Mouse (Mus musculus) heart, embryonic 15.5 days (tissue): ENCODE data around the gene Tent5b. TPM values are rescaled to one million over a fixed set of nuclear protein-coding genes. Genes with fewer than 3 reads are reported as not detected.

ENCODE experiments used
- ATAC-seq: fragments of 200-750 bp; cut with Nextera tagmentation; replicated peaks from 2 replicates; pipeline ENCODE4 v1.8.0; 2017; ENCODE audit warnings: low read depth, moderate TSS enrichment; ENCODE audit not compliant: insufficient number of reproducible peaks, insufficient read depth, low FRiP score
- H3K27ac ChIP-seq: fragments of 300-500 bp; sonication (generic); 2 replicates; pipeline ENCODE4 v1.5.1; 2015; ENCODE audit warnings: mild to moderate bottlenecking, inconsistent platforms
- H3K27me3 ChIP-seq: fragments of 300-500 bp; sonication (generic); 2 replicates; pipeline ENCODE4 v1.6.1; 2015; ENCODE audit warnings: inconsistent platforms
- H3K36me3 ChIP-seq: fragments of 300-500 bp; sonication (generic); 2 replicates; pipeline ENCODE4 v1.6.1; 2015; ENCODE audit warnings: mild to moderate bottlenecking, inconsistent platforms
- H3K4me1 ChIP-seq: fragments of 300-500 bp; sonication (generic); replicated peaks from 2 replicates; pipeline ENCODE4 v1.6.1; 2015; ENCODE audit warnings: inconsistent platforms
- H3K4me2 ChIP-seq: fragments of 300-500 bp; sonication (generic); 2 replicates; pipeline ENCODE4 v1.6.1; 2015; ENCODE audit warnings: inconsistent platforms, mild to moderate bottlenecking, moderate library complexity
- H3K4me3 ChIP-seq: fragments of 300-500 bp; sonication (generic); 2 replicates; pipeline ENCODE4 v1.5.1; 2015; ENCODE audit warnings: mild to moderate bottlenecking, inconsistent platforms
- H3K9ac ChIP-seq: fragments of 300-500 bp; sonication (generic); 2 replicates; pipeline ENCODE4 v1.6.1; 2015; ENCODE audit warnings: mild to moderate bottlenecking, inconsistent platforms
- H3K9me3 ChIP-seq: fragments of 300-500 bp; sonication (generic); replicated peaks from 2 replicates; pipeline ENCODE4 v1.6.1; 2016; ENCODE audit warnings: inconsistent platforms
- WGBS: fragments of 180-500 bp; shearing (Covaris S2); methylation state at CpG from one replicate; pipeline ENCODE4 v1.1.7; 2015; ENCODE audit warnings: mixed read lengths; 5-methylcytosine and 5-hydroxymethylcytosine counted together
- polyA plus RNA-seq: library from polyadenylated mRNA; unstranded; fragments of >200 nt; fragmentation: Nextera tagmentation; extraction: Ambion mirVana; gene quantifications from 2 replicates; pipeline ENCODE4 v1.2.1, GENCODE M21; 2015

The Tent5b gene
- polyA plus RNA-seq, 1 experiment from 2014 or later: 0.83 TPM

DNA sequence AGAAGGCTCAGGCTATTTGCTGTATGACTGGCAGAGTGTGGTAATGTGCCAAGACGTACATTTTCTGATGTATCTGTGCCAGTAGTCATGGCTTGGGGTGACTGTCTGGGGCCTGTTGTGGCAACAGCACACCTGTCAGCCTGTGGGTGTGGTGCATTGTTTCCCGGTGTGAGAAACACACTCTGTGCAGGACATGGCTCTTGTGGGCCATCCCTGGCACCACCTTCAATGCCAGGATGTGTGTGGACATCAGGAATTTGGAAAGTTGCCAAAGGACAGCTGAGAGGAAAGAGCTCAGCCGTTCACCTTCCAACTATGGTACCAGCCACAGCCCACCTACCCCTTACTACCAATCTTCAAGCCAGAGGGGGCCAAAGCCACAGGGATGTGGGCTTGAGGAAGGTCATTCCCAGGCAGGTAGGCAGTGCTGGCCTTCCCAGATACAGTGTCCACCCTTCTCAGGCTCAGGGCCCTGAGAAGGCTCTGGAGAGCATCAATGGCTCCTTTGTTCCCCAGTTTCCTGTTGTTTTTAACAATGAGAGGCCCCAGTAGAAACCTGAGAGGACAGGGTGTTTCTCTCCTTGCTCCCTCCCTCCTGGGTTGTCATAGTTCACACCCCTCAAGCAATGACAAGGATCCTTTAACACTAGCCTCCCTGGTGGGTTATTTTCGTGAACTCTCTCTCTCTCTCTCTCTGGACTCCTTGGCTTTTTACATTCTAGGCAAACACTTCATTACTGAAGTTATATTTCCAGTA is 9.7 kb downstream of the Tent5b start:
- Histone ChIP-seq H3K9me3 (no peaks in the 10 kb centered on the region), H3K4me1 (peaks cover 31% of the 10 kb centered on the region), H3K36me3 (no peaks in the 10 kb centered on the region), H3K9ac (no peak overlapping the region), H3K4me3 (no peak overlapping the region), H3K27ac (peak overlapping the region; percentile 34; the same call in 1 of the 2 replicates), H3K4me2 (no peak overlapping the region), H3K27me3 (peaks cover 6% of the 10 kb centered on the region; the same call in 1 of the 2 replicates)
- WGBS: 49% methylated on average over 4 of the region's 4 CpGs
- ATAC-seq: 0 out of 2 replicates have a peak, but pooled peaks have one; percentile 25

DNA sequence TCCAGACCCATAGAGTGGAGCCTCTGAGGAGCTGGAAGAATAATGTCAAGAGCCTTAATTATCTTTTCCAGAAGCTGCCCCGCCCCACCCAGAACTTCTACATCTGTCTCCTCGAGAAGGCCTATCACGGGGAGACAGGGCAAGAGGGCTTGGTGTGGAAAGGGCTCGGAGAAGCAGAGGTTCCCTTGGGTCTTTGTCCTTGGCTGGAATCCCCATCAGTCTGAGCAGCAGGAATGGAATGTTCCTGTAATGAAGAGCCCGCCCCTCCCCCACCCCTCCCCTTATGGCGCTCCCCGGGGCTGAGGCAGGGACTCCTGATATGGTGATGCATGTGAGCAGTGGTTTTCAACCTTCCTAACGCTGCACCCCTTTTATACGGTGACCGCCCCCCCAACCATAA is 11.9 kb downstream of the Tent5b start:
- Histone ChIP-seq H3K9me3 (no peaks in the 10 kb centered on the region), H3K27ac (peak overlapping the region; percentile 16), H3K4me3 (no peak overlapping the region), H3K27me3 (peaks cover 23% of the 10 kb centered on the region), H3K36me3 (no peaks in the 10 kb centered on the region), H3K9ac (no peak overlapping the region), H3K4me1 (peaks cover 29% of the 10 kb centered on the region), H3K4me2 (peak overlapping the region; percentile 33)
- ATAC-seq: peak; percentile 48
- 15% methylated on average over 10 of the region's 10 CpGs for WGBS

DNA sequence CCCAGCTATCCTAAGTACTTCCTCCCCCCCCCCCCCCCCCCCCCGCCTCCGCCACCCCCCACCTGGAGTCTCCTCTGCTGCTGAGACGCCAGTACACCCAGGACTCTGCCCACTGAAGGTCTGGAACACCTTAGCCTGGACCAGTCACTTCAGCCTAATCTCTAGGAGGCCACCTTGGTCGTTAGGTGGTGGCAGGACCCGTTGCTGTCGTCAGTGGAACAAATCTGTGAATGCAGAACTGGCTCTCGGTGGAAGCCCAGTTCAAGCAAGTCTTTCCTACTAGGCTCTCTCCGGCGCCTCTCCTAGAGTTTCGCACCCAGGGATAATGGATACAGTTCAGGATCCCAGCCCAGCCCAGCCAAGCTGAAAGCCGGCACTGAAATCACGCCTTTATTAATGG is 14.0 kb downstream of the Tent5b start:
- WGBS: 15% methylated on average over 9 of the region's 12 CpGs
- H3K4me2 ChIP-seq: peak overlapping the region; percentile 70
- H3K4me1 ChIP-seq: peaks cover 49% of the 10 kb centered on the region
- no peaks in the 10 kb centered on the region for H3K36me3 ChIP-seq
- peak overlapping the region; percentile 42; the same call in 1 of the 2 replicates for H3K9ac ChIP-seq
- H3K4me3 ChIP-seq: peak overlapping the region; percentile 41
- H3K27ac ChIP-seq: peak overlapping the region; percentile 39
- H3K27me3 ChIP-seq: peaks cover 44% of the 10 kb centered on the region
- no peaks in the 10 kb centered on the region for H3K9me3 ChIP-seq
- no peak for ATAC-seq

DNA sequence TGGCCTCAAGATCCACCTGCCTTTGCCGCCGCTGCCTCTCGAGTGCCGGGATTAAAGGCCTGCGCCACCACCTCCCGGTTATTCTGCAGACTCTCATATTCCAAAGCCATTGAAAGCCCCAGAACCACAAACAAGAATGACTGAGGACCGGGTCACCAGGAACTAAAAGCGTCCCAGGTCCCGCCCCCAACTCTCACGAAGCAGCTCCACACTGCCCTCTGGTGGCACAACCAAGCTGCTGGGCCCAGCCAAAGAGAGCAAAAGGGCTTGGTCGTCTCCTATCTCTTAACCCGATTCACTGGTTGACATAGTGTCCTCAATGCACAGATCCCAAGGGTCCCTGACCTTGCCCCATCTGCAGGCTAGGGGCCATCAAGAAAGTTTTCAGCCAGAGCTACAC is 14.5 kb downstream of the Tent5b start:
- H3K36me3 ChIP-seq: no peaks in the 10 kb centered on the region
- peak overlapping the region; percentile 42; the same call in 1 of the 2 replicates for H3K9ac ChIP-seq

DNA sequence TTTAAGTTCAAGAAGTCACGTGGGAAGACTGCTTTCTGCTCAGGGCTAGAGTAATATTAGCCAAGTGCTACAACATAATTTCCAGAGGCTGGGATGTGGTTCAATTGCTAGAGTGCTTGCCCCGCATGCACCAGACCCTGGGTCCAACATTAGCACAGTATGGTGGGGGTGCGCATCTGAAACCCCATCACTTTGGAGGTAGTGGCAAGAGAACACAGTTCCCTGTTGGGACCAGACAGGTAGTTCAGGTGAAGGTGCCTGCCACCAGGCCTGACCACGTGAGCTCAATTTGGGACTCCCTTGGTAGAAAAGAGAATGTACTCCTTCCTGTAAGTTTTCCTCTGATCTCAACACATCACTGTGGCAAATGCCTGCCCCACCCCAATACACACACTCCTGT is 14.9 kb downstream of the Tent5b start:
- H3K27me3 ChIP-seq: peaks cover 54% of the 10 kb centered on the region

More for the DNA sequence above, 14.5 kb downstream of the Tent5b start:
- Histone ChIP-seq H3K4me1 (peaks cover 47% of the 10 kb centered on the region), H3K9me3 (no peaks in the 10 kb centered on the region), H3K4me2 (peak overlapping the region; percentile 70), H3K4me3 (peak overlapping the region; percentile 41), H3K27ac (peak overlapping the region; percentile 39), H3K27me3 (peaks cover 49% of the 10 kb centered on the region)
- peak; percentile 50 for ATAC-seq
- WGBS: 0% methylated on average over 12 of the region's 12 CpGs

DNA sequence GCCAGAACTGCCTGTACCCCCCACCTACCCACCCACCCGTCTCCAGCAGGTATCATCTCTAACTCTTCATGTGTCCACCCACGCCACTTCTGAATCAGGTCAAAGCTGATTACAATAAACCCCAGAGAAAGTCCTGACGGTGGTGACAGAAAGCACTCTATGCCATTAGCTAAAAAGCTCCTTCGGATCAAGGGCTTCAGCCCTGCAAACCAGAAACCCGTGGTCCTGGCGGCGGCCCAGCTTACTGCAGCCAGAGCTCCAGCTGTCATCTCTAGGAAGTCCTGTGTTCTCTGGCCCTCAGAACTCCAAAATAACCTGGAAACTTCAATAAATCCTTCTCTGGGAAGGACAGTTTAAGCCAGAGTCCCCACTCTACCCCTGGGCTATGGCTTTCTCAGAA is 15.8 kb downstream of the Tent5b start:
- ATAC-seq: no peak
- H3K4me1 ChIP-seq: peaks cover 41% of the 10 kb centered on the region
- H3K9ac ChIP-seq: no peak overlapping the region
- H3K4me3 ChIP-seq: no peak overlapping the region
- peaks cover 62% of the 10 kb centered on the region for H3K27me3 ChIP-seq
- H3K9me3 ChIP-seq: no peaks in the 10 kb centered on the region
- H3K36me3 ChIP-seq: no peaks in the 10 kb centered on the region
- whole genome bisulfite sequencing: 28% methylated on average over 7 of the region's 7 CpGs
- H3K27ac ChIP-seq: no peak overlapping the region
- H3K4me2 ChIP-seq: no peak overlapping the region

More for the DNA sequence above, 14.9 kb downstream of the Tent5b start:
- no peak overlapping the region for H3K27ac ChIP-seq
- 0 out of 2 replicates have a peak overlapping the region, but pooled peaks have one; percentile 4 for H3K9ac ChIP-seq
- no peaks in the 10 kb centered on the region for H3K9me3 ChIP-seq
- H3K4me3 ChIP-seq: no peak overlapping the region
- H3K4me2 ChIP-seq: peak overlapping the region; percentile 70
- 58% methylated on average over 4 of the region's 4 CpGs for WGBS
- ATAC-seq: no peak
- no peaks in the 10 kb centered on the region for H3K36me3 ChIP-seq
- H3K4me1 ChIP-seq: peaks cover 42% of the 10 kb centered on the region

DNA sequence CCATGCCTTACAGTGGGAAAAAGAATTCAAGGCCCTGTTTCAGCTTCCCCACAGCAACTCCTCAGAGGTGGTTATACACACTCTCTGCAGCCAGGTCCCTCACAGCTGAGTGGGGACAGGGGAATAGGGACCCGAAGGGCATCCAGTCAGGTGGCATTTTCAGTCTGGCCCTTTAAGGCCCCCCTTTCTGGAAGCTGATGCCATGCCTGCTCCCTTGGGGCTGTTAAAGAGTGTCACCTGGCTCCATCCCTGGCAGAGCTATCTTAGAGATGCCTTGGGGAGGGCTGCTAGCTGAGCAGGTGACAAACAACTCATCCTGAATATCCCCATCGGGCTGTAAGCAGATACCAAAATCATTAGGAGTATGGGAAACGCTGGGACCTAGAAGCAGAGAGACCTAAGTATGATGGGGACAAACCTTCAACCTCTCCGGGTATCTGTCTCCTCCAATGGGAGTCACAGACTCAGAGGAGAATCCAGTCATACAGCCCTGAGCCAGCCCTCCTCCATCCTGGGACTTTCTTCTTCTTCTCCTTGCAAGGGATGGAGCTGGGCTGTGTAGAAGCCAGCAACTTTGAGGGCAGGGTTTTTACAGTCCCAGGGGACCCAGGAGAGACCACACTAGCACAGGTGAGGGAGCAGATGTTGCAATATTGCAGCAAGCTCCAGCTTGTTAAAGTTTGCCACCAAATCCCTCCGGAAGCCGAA is 17.0 kb downstream of the Tent5b start:
- ATAC-seq: no peak
- Histone ChIP-seq H3K4me2 (peak overlapping the region; percentile 100), H3K27me3 (peaks cover 74% of the 10 kb centered on the region), H3K9ac (no peak overlapping the region), H3K4me1 (peaks cover 30% of the 10 kb centered on the region), H3K4me3 (peak overlapping the region; percentile 64), H3K9me3 (no peaks in the 10 kb centered on the region), H3K27ac (no peak overlapping the region), H3K36me3 (no peaks in the 10 kb centered on the region)
- WGBS: 34% methylated on average over 6 of the region's 6 CpGs

- Histone ChIP-seq H3K4me3 (peak overlapping the region; percentile 64), H3K27me3 (peaks cover 81% of the 10 kb centered on the region), H3K27ac (no peak overlapping the region), H3K9me3 (no peaks in the 10 kb centered on the region), H3K36me3 (no peaks in the 10 kb centered on the region), H3K4me1 (peaks cover 26% of the 10 kb centered on the region), H3K9ac (peak overlapping the region; percentile 58), H3K4me2 (peak overlapping the region; percentile 100)
- peak; percentile 33 for ATAC-seq
- under 1% methylated on average over 62 of the region's 70 CpGs for WGBS
Observed at GRCm38 (mm10) chr4:133497461-133498159, 17.7 kb downstream of the Tent5b start.

DNA sequence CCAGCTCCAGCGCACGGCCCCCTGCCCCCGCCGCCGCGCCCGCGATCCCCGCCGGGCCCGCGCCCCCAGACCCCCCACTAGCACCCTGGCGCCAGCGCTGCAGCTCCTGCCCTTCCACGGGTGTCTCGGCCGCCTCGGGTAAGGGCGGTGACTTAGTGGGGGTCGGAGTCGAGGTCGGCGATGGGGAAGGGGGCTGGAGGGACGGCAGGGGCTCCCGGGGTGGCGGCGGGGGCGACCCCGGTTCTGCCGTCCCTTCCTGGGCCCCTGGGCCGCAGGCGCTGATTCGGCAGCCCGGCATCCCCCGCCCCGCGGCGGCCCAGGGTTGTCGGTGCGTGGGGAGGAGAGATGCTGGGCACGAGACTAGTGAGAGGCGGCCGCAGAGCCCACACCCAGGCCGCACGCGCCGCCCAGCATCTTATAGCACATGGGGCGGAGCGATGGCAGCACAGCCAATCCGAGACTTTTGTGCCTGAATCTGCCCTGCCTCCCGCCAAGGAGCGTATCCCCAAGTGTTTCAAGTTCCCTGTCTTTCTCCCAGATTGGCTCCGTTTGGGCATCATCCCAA is 18.3 kb downstream of the Tent5b start, which contains the start of gene Trnp1:
Gene Trnp1 (minus strand): TSS at position 391 of the 565 bp plus-strand sequence.
- Histone ChIP-seq H3K4me3 (peak within 1 kb of the TSS; percentile 64), H3K4me1 (peaks cover 26% of the 10 kb centered on the region), H3K36me3 (no peaks in the 10 kb centered on the region), H3K9me3 (no peaks in the 10 kb centered on the region), H3K27me3 (peaks cover 85% of the 10 kb centered on the region), H3K9ac (peak within 1 kb of the TSS; percentile 58), H3K27ac (no peak within 1 kb of the TSS), H3K4me2 (peak within 1 kb of the TSS; percentile 100)
- peak; percentile 71 for ATAC-seq
- under 1% methylated on average over 40 of the region's 53 CpGs for WGBS

DNA sequence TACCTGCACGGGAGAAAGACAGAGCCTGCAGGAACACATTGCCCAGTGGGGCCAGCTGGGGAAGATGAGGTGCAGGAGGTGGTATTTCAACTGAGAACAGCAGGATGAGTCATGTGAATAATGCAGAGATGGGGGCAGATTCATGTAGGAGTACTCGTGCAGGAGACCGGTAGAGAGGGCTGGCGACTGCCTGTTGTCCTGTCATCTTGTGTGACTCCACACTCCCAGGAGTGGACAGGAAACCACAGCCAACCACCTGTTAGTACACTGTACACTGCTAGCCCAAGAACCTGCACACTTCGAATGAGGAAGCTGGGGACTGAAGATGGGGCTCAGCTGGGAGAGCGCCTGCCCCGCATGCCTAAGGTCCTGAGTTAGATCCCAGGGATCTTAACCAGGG is 21.6 kb downstream of the Tent5b start:
- WGBS: 55% methylated on average over 7 of the region's 7 CpGs
- Histone ChIP-seq H3K27me3 (peaks cover 95% of the 10 kb centered on the region), H3K9ac (no peak overlapping the region), H3K36me3 (no peaks in the 10 kb centered on the region), H3K4me3 (no peak overlapping the region), H3K27ac (no peak overlapping the region), H3K4me2 (no peak overlapping the region), H3K4me1 (peaks cover 20% of the 10 kb centered on the region), H3K9me3 (no peaks in the 10 kb centered on the region)
- ATAC-seq: no peak

- H3K4me1 ChIP-seq: no peaks in the 10 kb centered on the region
Observed at GRCm38 (mm10) chr4:133504300-133504699, 24.4 kb downstream of the Tent5b start.

More at GRCm38 (mm10) chr4:133504300-133504699, 24.4 kb downstream of the Tent5b start:
- no peak overlapping the region for H3K4me3 ChIP-seq
- ATAC-seq: no peak
- no peak overlapping the region for H3K9ac ChIP-seq
- no peaks in the 10 kb centered on the region for H3K36me3 ChIP-seq
- no peaks in the 10 kb centered on the region for H3K9me3 ChIP-seq
- no peak overlapping the region for H3K27ac ChIP-seq
- H3K4me2 ChIP-seq: no peak overlapping the region
- peaks cover 79% of the 10 kb centered on the region for H3K27me3 ChIP-seq
- 41% methylated on average over 5 of the region's 5 CpGs for WGBS
